Mouse (Mus musculus) mesoderm, embryonic 11.5 days (tissue): ENCODE measurements around the gene Rbpjl.
A peak's percentile ranks its signal among the peaks of the same experiment; 100 is the strongest.

ENCODE experiments used
- DNase-seq: peaks from one replicate; pipeline ENCODE4 v3.0.0-alpha.2; 2012; ENCODE audit warnings: low read depth, low spot score

Gene Rbpjl

DNA sequence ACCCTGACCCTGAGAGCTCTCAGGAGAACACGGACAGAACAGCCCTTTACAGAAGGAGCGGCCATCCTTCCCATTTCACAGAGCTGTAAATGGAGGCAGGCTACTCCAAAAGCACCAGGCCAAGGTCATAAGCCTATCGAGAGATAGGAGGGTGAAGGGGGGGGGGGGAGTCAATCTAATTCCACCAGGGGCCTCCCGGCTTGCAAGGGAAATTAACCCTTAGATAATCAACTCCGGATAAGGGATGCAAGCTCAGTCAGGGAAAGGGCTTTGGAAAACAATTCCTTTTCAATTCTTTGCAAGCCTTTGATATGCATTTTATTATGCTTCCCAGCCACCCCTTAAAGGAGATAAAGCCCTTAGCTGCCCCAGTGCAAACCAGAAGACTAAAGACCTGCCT, 25.5 kb downstream of the Rbpjl start:
- no peak for DNase-seq

DNA sequence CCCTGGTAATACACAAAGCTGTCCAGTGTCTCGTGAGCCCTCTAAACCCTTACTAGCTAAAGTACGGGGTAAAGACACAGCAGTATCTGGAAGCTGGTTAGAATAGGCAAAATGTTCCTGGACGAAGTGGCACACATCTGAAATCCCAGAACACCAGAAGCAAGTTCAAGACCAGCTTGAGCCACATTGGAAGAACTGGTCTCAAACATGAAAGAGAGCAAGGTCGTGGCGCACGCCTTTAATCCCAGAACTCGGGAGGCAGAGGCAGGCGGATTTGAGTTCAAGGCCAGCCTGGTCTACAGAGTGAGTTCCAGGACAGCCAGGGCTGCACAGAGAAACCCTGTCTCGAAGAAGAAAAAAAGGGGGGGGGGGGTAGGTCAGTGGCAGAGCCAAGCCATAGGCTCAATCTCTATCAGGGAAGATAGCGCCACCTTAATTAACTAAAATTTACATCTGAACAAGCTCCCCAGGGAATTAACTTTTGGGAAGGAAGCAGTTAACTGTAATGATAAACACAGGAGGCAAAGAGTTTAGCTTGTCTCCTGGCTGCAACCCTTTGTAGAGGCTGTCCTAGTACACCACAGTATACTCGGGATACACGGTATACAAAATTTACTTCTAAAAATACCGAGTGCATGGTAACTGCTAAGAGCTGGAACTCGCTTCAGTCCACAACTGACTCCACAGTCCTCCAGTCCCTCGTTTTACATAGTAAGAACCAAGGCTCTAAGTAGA, 27.1 kb downstream of the Rbpjl start:
- DNase-seq = no peak

DNA sequence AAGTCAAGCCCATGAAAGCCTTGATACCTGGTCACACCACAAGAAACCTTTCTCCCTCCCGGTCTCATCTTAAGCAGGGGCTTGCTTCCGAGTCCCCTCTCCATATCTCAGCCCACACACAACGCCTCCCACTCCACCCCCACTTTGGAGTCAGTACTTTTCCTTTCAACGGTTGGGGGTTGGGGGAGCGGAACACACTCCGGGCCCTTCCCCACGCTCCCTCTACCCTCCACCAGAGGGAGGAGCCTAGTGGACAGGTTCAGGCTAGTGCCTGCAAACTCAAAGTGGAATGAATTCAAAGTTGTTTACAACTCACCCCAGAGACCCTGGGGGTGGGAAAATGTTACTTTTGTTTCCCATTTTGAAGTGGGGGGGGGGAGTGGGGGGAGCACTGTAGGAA, 27.8 kb downstream of the Rbpjl start:
- no peak for DNase-seq

DNA sequence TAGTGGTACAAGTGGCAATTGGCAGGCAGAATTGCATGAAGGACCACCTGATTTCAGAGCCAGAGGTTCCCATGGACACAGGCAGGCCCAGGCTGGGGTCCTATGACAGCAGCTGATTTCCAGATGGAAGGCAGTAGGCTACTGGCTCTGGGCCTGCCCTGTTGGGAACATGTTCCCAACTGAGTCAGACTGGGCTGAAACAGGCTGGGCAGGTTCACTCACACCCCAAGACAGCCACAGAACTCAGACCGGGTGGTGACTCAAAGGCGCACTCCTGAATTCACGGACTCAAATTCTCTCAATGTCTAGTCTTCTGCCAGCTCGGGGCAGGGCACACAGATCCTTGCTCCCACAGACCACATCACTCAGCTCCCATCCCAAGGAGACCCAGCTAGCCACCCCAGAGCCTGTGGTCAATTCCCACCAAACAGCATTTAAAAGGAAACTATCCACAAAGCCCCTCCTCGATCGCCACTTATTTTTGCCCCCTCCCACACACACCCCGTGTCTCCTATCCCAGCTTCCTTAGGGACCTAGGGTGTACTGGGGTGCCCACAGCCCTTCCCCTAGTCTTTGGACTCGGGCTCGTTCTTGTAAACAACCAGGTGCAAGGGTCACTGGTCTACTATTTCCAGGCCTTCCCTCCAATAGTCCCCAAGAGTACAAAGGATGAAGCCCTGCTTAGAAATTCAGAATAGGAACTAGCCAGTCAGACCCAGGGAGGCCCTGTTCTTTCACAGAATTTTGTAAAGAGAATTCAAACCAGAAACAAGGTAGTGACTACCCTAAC, 28.9 kb downstream of the Rbpjl start:
- no peak for DNase-seq

DNA sequence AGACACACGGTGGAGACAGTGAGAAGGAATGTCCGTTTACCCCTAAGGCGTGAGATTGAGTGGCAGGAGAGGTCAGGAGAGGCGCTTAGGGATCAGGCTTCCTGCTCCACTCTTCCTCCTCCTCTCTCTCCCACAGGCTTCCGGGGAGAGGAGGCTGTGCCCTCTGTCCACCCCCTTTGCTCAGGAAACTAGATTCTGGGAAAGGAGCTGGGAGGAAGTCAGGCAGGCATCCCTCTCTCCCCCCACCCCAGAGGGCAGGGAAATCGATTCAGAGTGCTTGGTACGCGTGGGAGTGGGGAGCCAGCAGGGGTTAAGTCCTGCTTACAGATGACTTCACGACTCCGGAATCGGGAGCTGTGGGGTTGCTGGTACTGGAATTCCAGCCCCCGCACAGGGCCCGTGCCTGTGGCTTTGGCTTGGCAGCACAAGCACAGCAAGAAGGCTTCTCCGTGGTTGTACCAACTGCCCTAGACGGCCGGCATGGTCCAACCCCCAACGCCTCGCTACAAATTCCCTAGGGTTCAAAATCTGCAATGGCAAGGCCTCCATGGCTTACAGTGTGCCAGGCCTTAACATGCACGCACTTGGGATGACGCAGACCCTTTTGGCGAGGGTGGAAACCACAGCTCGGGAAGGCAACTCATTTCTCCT, 29.7 kb downstream of the Rbpjl start:
- DNase-seq = no peak

DNA sequence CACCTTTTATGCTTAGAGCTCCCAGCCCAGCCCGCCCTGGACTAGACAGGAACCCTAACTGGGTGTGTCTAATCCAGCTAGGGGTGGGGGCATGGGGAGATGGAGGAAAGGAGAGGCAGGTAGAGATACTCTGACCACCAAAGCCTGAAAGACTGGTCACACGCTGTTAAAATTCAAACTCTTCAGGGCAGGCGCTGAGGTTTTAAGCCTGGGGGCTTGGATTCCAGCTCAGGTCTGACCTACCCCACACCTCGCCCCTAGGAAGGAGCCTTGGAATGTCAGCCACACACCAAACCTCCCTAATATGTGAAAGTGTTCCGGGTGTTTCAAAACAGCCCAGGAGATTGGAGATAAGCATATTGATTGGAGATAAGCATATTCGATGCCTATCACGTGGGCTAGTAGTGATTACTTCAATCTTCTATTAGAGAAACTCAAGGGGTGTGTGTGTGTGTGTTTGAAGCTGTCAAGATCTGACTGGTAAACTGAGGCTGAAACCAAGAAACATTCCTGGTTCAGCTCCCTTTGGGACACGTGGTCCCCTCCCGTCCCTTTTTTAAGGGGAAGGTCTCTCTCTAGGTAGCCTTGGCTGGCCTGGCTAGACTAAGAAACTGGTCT, 30.4 kb downstream of the Rbpjl start:
- DNase-seq = no peak

DNA sequence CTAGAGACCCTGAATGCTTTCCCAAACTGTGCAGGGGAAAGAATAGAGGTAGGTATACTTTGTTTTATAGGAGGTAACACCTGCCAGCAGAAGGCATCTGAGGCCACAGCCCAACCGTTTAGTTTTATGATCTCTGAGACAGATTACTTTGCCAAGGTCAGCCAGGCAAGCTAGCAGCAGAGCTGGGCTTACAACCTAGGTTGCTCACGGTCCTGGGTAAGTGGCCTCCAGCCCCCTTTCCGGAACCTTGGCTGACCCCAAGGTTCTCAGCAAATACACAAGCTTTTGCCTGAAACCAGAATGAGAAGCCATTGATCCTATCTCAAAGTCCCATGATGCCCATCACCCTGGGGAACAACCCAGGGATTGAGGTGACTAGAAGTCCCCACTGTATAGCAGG, 31.7 kb downstream of the Rbpjl start:
- DNase-seq = no peak

DNA sequence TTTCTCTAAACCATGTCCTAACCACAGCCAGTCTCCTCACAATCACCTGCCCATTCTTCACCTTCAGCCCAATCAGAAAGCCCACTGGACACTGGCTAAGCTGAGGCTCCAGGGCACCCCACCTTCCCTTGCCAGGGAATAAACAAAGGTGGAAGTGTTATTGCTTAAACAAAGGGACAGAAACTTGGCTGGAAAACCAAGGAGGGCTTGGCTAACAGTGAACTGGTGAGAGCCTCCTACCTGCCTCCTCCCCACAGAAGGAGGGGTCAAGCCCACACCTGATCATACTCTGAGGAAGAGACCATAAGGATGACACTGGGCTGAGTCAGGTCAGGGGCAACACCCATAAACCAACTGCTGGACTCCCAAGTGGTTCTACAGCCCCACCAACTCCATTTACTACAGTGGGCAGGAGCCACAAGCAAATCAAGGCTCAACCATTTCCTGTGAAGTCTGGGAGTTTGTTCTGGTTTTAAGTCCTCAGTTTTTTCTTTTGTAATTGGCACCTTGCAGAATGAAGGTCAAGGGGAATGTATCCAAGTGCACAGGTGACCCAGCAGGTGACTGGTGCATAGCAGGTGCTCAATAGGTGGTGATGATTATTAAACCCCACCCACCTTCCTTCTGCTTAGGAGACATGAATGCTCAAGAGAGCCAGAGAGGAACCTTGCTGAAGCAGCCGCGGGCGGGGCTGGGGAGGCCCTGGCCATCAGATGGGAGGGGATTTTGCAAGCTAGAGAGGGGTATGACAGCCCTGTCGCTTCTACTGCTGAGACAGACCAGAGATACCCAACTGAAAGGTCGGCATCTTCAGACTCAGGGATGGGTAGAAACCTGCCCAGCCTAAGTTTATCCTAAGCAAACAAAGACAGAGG, 32.5 kb downstream of the Rbpjl start:
- no peak for DNase-seq

DNA sequence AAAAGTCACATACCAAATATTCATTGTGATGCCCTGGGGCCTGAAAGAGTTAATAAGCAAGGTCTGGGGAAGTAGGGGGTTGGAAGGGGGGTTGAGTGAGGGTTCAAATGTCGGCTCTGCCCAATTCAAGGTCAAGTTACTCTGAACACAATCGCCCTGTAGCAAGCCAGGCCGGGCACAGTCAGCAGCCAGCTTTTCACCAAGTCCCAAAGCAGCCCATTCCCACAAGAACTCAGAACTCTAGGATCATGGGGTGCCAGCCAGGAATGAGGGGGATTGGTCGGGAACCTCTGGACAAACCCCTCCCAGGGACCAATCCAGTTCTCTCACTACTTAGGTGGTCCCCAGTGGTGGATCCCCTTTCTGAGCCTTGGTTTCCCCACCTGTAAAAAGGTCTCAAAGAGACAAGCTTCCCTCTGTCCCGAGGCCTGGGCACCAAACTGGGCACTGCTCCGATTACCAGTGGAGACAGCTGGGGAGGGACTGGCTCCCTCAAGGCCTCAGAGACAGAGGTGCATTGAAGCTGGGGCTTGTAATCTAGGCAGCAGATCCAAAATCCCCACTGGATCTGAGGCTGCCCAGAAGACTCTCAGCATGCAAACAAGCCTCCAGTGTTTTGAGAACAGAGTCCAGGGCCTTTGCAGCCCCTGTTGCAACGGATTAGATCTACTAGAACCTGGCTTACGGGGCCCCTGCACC, 33.4 kb downstream of the Rbpjl start:
- DNase-seq = no peak

DNA sequence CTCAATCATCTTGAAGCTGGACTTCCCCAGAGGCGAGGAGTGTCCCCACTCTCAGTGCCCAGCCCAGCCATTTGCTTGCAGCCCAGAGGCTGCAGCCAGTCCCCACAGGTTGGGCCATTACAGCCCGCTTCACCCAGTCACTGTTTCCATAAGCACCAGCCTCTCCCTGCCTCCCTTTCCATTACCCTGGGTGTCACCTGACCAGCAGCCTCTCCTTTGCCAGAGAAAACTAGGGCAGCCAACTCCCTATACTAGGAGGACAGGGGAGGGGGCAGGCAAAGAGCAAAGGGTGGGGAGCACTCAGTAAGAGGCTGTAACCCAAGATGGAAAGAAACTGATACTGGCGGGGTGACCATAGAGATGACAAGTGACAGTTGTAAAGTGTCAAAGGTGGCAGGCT, 34.0 kb downstream of the Rbpjl start:
- no peak for DNase-seq

DNA sequence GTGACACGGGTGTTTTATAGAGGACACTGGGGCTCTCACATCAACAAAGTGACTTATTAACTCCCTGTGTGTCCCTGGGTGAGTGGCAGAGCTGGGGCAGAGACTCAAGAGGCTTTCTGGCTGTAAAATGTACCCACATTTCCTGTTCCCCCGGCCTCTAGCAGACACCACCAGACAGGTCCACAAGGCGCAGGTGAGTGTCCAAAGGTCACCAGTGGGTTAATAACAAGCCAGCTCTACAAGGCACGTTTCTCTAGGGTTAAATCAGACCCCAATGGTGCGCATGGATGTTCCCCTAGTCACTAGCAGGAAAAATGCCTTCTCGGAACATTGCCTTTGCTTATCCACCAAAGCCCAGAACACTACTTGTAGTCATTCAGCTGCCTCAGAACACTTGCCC, 34.8 kb downstream of the Rbpjl start:
- DNase-seq = no peak

DNA sequence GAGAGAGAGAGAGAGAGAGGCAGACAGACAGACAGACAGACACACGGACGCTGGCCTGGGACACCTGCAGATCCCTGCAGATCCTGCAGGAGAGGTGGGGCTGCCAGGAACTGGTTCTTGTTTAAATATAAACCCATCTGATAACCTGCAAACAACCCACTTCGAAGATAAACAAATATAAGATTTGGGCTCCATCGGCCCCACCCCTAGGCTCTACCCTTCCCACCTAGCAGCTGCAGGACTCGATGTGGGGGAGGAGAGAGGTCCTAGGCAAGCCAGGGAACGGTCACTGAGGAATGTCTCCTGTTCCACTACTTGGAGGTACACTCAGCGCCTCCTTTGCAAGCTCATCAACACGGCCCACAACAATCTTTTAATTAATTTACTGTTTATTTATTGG, 35.3 kb downstream of the Rbpjl start:
- DNase-seq = no peak

DNA sequence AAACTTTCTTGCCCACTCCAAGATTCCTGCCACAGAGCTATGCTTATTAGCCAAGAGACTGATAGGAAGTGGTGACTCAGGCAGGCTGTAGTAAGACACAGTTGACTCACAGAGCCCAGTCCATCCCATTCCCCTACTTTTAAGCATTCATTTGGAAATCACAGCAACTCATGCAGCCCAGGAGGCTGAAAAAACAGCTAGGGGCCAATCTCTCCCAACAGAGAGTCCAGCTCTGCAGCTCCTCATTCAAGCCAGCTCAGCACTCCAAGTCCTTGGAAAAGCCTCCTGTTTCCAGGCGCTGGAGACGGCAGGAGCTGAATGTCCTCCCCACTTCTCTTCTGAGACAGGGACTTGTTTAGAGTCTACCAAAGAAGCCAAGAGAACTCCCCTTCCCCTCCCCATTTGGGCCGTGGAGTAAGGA, 36.1 kb downstream of the Rbpjl start:
- DNase-seq = no peak

DNA sequence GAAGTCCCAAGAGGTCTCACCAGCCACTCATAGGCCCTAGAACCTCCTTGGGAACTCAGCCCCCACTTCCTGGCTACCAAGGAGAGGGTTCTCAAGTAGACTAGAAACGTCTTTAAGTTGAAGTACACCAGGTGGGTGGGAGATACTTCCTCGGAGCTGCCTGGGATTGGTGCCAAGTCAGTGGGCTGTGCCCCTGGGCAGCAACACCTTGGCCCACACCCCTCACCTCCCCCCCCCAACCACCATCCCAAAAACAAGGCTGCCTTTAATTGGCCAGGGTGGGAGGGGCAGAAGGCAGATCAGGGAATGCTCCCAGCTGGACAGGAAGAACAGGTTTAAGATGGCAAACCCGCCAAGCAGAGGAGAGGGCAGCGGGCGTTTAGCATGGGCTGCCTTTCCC, 37.4 kb downstream of the Rbpjl start:
- DNase-seq = no peak

DNA sequence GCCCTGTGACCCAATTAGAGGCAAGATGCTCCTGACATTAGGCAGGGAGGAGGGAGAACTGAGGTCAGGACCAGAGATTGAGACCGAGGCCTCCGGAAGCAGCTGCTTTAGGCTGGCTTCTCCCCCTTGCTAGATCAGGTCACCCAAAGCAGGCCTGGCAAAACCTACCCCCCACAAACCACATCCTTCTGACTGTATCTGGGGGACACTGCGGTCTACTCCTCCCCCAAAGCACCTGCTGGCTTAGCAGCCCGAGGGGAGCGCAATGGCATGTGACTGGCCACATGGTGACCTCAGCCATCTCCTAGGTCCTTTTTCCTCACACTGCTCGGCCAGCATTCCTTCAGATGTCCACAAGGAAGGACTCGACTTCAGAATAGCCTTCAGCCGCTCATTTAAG, 38.2 kb downstream of the Rbpjl start:
- no peak for DNase-seq

DNA sequence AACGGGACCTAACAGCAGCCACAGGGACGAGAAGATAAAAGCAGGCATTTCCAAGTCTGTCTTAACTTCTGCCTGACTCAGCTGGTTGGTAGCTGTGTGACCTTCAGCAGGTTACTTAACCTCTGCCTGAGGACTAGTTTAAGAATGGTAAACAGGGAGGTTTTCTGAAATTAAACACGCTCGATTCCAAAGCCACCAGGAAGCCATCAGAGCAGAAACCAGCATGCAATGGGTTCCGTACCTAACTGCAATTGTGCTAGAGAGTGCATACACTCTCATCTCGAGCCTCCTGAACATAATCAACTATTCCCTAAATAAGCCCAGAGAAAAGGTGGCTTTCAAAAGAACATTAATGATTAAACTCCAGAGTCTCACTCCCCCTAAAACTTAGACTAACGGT, 38.8 kb downstream of the Rbpjl start:
- no peak for DNase-seq

DNA sequence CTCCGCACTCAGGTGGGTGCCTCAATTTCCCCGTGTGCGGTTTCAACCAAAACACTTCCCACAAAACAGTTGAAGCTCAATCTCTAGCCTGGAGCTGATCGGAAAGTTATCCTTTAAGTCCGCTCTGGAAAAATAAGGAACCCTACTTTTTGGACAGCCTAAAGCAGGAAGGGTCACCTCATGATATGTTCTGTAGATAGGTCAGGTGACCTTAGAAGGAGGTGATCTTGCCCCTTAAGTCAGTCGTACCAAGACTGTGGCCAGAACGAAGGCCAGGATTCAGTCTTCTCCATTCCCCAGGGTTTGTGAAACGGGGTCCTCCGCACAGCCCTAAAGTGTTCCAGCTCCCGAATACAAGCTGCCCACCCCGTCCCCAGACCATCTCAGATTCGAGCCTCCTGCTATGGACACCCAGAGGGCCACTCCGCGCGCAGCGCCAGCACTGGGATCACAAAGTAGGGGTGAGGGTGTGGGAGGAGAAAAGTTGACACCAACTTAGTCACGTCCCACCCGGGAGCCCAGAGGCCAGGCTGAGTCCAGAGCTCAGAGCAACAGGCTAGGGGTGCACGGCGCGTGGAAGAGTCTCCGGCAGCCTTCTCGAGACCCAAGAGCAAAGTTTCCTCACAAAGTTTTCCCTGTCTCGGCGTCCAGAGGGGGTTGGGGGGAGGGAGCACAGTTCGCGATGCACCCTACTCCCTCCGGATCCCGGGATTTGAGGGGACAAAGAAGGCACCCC, 39.5 kb downstream of the Rbpjl start:
- DNase-seq = no peak

DNA sequence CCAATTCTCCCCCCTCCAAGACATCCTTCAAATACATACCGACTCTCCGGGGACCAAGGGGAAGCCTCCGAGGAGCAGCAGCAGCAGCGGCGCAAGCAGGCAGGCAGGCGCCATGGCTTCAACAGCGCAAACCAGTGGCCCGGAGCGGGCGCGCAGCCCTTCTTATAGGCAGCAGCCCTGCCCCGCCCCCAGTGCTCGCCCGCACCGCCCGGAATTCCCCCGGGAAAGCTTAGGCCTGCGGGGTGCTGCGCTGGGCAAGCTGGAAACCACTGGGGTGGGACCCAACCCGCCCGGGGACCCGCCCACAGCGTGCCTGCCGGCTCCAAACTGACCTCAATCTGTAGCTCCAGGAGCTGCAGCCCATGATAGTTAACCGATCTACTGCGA, 40.1 kb downstream of the Rbpjl start:
- DNase-seq = peak; percentile 82

DNA sequence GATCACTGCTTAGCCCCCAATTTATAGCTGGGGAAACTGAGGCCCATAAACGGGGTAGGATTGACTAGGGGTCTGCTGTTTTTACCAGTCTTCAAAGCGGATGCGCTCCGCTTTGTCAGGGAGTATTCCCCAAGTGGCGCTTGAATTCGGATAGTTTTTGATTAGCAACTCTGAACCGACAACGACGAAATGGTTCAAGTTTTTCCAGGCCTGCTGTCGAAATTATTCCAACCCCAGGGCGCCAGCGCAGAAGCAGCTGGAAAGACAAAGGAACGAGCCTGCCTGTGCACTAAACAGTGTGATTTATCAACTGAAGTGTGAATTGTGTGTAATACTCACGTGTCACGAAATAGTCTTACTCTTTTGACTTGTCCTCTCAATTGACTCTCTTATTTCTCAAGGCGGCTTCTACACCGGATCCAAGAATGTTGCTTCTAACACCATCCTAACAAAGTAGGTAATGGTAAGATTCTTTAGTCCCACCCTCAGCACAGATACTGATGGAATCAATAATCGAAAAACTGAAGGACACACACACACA, 40.6 kb downstream of the Rbpjl start, which contains the start of gene Sdc4:
TSS of gene Sdc4 (minus strand) at position 428 of the 541 bp plus-strand sequence.
- DNase-seq = no peak

DNA sequence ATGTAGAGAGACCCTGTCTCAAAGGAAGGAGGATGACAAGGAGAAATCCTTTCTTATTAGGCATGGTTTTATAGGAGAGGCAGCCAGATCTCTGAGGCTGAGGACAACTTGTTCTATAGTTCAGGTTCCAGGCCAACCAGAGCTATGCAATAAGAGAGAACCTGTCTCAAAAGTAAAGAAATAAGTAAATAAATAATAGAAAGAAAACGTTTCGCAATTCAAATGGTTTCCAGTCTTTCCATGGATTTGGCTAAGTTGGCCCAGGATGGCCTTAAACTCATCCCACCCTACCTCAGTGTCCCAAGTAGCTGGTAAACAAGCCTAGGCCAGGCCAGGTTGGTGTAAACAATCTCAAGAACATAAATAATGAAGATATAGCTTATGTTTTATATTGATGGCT, 41.8 kb downstream of the Rbpjl start:
- no peak for DNase-seq
